Comparison of ENCODE assay signal across 9 mouse cellular contexts in the genomic region with DNA sequence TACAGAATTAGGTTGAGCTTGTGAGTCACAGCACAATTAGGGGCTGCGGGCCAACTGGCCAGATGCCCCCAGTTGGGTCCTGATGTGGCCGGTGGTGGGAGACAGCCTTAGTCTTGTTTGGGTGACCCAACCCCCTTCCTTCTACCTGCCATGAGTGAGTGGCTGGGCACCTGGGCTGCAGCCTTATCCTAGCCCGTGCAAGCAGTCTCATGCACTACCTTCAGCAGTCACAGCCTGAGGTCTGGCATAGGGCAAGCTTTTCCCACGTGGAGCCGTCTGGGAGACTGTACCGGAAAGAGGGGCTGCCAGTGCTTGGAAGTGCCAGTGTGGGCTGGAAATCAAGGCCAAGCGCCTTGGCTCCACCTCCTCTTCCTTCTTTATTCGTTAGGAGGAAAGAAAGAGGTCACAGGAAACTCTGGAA. TPM values are rescaled to one million over a fixed set of nuclear protein-coding genes. Genes with fewer than 3 reads are reported as not detected.
DNase-seq lines count a peak whose midpoint lies in the region; ATAC-seq and TF ChIP-seq lines count a peak whose summit lies in the region.
"Had no signal": no experiment of that assay in that cellular context is flagged by ENCODE, and none has a peak within 500 bp of the region (broad histone marks: within the 10 kb centered on the region; RNA-seq: fewer than 3 reads in every experiment).

No protein-coding gene starts in this region.

- no peak overlapping the region for H3K9ac ChIP-seq in lung, embryonic 15.5 days

- H3K4me3 ChIP-seq in embryonic facial prominence, embryonic 10.5 days, result no peak overlapping the region
- H3K4me3 ChIP-seq in kidney, adult 2 months (ENCODE audit: insufficient read depth, low read depth, low read length), result no peak overlapping the region
- H3K4me3 ChIP-seq in lung, embryonic 15.5 days, result no peak overlapping the region

- WGBS in embryonic facial prominence, embryonic 10.5 days, result 57% methylated on average over 8 of the region's 8 CpGs
- WGBS in kidney, adult 2 months, result 29% methylated on average over 8 of the region's 8 CpGs
- 24% methylated on average over 8 of the region's 8 CpGs for WGBS in lung, embryonic 15.5 days

- TF ChIP-seq POLR2A in kidney, adult 2 months (IDR thresholded peaks at IDR 0.05; ENCODE audit: low read depth, low read length), result no peak

- TF ChIP-seq CTCF in kidney, adult 2 months (conservative IDR thresholded peaks at IDR 0.05; ENCODE audit: insufficient read depth, insufficient read length, low read depth, low read length), result no peak

- 0 out of 2 replicates have a peak overlapping the region, but pooled peaks have one; percentile 44 for H3K27ac ChIP-seq in embryonic facial prominence, embryonic 10.5 days (replicated peaks)
- H3K27ac ChIP-seq in kidney, adult 2 months (ENCODE audit: insufficient read depth, low read depth, low read length), result 0 out of 2 replicates have a peak overlapping the region, but pooled peaks have one; percentile 13
- peak overlapping the region; percentile 56 for H3K27ac ChIP-seq in lung, embryonic 15.5 days

- DNase-seq in gastrocnemius, postnatal 14 days, result peak; percentile 59
- DNase-seq in gastrocnemius, postnatal 36 days, result no peak
- DNase-seq in MN1 (ENCODE audit: low spot score), result peak; percentile 50
- no peak for DNase-seq in embryonic facial prominence, embryonic 10.5 days (ENCODE audit: low spot score)
- peak; percentile 73 for DNase-seq in kidney, adult 2 months
- DNase-seq in c-Kit-positive CD71-positive TER-119-positive erythroid progenitor cells, embryonic 14.5 days (ENCODE audit: low spot score), result no peak

- no peaks in the 10 kb centered on the region for H3K9me3 ChIP-seq in embryonic facial prominence, embryonic 10.5 days
- H3K9me3 ChIP-seq in lung, embryonic 15.5 days, result no peaks in the 10 kb centered on the region

- intact Hi-C loops in gastrocnemius, postnatal 14 days (cut with DNase I; ENCODE audit: low total_unique reads), result no loop called here
- intact Hi-C loops in gastrocnemius, postnatal 36 days (cut with DNase I), result no loop called here

- ATAC-seq in lung, embryonic 15.5 days (ENCODE audit: borderline replicate concordance, extremely low read depth, low FRiP score, low TSS enrichment), result peak; percentile 80
- no peak for ATAC-seq in erythroblast, adult 5-6 weeks (replicated peaks; ENCODE audit: low FRiP score, poor library complexity, severe bottlenecking)

- no peaks in the 10 kb centered on the region for H3K36me3 ChIP-seq in embryonic facial prominence, embryonic 10.5 days (replicated peaks)
- no peaks in the 10 kb centered on the region for H3K36me3 ChIP-seq in kidney, adult 2 months (ENCODE audit: control insufficient read depth, insufficient read depth, low read length)
- H3K36me3 ChIP-seq in lung, embryonic 15.5 days, result no peaks in the 10 kb centered on the region

- peak overlapping the region; percentile 29 for H3K4me2 ChIP-seq in lung, embryonic 15.5 days

- H3K27me3 ChIP-seq in embryonic facial prominence, embryonic 10.5 days (replicated peaks; ENCODE audit: low read depth, poor library complexity, severe bottlenecking), result 0 out of 2 replicates have a peak, but pooled peaks cover 4% of the 10 kb centered on the region
- no peaks in the 10 kb centered on the region for H3K27me3 ChIP-seq in kidney, adult 2 months (replicated peaks; ENCODE audit: control insufficient read depth, insufficient read depth, low read length)
- no peaks in the 10 kb centered on the region for H3K27me3 ChIP-seq in lung, embryonic 15.5 days

- H3K4me1 ChIP-seq in embryonic facial prominence, embryonic 10.5 days, result peaks cover 12% of the 10 kb centered on the region
- H3K4me1 ChIP-seq in kidney, adult 2 months (ENCODE audit: control insufficient read depth, insufficient read depth, low read length), result peaks cover 12% of the 10 kb centered on the region
- H3K4me1 ChIP-seq in lung, embryonic 15.5 days, result peaks cover 15% of the 10 kb centered on the region

RNA-seq across cellular contexts. Expression of a gene that starts 13.4 kb away (rescaled TPM):
- total RNA-seq in gastrocnemius, postnatal 14 days (2021), result 10 to 100 TPM; 65.3 to 77.2 TPM
- 10 to 100 TPM; 27.6 to 37.8 TPM for total RNA-seq in gastrocnemius, postnatal 36 days (2021)
- 3.2 and 3.3 TPM in 2 replicates for polyA plus RNA-seq in embryonic facial prominence, embryonic 10.5 days (2016; fragmentation: Nextera tagmentation; extraction: Ambion mirVana)
- 97.0 and 98.2 TPM in 2 replicates for polyA plus RNA-seq in kidney, adult 2 months (2012; rRNA removed)
- 58.0 and 59.7 TPM in 2 replicates for polyA plus RNA-seq in lung, embryonic 15.5 days (2015; fragmentation: Nextera tagmentation; extraction: Ambion mirVana)
- total RNA-seq in erythroblast, adult 5-6 weeks (2015; ENCODE audit: low replicate concordance), result not detected in 2 replicates
- not detected in 2 replicates for total RNA-seq in erythroblast, adult 5-6 weeks (2017; ENCODE audit: low replicate concordance)
- total RNA-seq: hematopoietic stem cell, adult 5-6 weeks had no signal

Comparison
In these comparisons a context has a peak if more than half of its experiments do, and no peak if none do; other contexts are left out.
1. DNase-seq: peak in gastrocnemius, postnatal 14 days (single experiment), MN1 (single experiment) and kidney, adult 2 months (single experiment); none in gastrocnemius, postnatal 36 days (0 of 2), embryonic facial prominence, embryonic 10.5 days (single experiment) and c-Kit-positive CD71-positive TER-119-positive erythroid progenitor cells, embryonic 14.5 days (single experiment).
2. RNA of a gene that starts 13.4 kb away (total RNA-seq): 65.3 to 77.2 TPM in gastrocnemius, postnatal 14 days and 27.6 to 37.8 TPM in gastrocnemius, postnatal 36 days; not detected in erythroblast, adult 5-6 weeks; every median in the first group is over 10 times any median in the second.
3. Peak in every context shown above with its lines, with median percentiles within 50 percentile points of each other: H3K27ac ChIP-seq.